Mouse (Mus musculus) retina, embryonic 14.5 days (tissue): ENCODE results near the gene Snrpf.
"Not testable (repeated sequence)": the region's sequence is repeated elsewhere in the genome, so short reads cannot be mapped to it uniquely, and the experiment has no call there.

Source experiments
- DNase-seq: peaks from one replicate; pipeline ENCODE4 v3.0.0-alpha.2; 2015; ENCODE audit warnings: low spot score

Snrpf gene

DNA sequence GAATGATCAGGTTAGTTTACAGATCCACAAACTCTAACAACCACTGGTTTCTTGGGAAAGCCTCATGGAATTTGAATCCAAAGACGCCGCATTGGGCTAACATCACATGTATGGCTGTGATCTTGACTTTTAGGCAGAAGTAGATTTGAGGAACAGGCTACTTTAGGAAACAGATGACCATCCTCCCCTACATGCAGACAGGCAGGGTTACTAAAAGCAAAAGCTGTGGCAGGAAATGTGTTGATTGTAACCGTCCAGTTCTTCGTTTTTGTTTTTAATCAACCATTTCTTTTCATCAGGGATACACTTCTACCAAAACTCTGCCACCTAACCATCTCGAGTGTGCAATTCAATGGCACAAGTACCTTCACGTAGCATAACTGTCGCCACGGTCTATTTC is 13.5 kb downstream of the Snrpf start:
- no peak for DNase-seq

DNA sequence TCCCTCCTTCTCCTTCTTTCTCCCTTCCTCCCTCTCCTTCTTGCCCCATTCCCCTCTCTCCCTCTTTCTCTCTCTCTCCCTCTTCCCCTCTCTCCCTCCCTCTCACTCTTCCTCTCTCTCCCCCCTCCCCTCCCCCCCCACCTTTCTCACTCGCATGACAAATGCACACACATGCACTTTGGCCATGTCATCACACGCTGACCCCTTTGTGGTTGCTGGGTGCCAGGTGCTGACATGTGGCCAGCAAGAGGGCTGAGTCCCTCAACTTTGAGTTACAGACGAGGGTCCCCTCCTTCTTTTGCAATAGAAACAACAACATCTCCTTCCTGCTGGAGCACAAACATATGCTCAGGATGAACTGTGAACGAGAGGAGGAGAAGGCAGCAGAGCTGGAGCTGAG is 14.5 kb downstream of the Snrpf start:
- no peak for DNase-seq

DNA sequence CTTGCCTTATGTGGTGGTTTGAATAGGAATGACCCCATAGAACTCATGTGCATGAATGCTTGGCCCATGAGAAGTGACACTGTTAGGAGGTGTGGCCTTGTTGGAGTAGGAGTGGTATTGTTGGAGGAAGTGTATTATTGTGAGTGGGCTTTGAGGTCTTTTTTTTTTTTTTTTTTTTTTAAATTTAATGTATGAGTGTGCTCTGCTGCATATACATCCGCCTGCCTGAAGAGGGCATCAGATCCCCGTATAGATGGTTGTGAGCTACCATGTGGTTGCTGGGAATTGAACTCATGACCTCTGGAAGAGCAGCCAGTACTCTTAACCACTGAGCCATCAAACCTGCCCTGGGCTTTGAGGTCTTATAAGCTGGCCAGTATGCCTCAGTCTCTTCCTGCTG is 17.3 kb downstream of the Snrpf start:
- no peak for DNase-seq

DNA sequence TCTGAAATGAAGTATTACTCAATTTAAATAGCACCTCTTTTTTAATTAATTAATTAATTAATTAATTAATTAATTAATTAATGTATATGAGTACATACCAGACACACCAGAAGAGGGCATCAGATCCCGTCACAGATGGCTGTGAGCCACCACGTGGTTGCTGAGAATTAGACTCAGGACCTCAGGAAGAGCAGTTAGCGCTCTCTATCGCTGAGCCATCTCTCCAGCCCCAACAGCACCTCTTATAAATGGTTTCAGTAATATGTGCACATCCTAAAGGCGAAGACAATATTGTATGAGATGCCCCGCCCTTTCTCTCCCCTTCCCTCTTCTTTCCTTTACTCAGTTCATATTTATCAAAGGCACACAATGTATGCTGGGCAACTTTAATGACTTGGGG is 20.8 kb downstream of the Snrpf start:
- DNase-seq = no peak

DNA sequence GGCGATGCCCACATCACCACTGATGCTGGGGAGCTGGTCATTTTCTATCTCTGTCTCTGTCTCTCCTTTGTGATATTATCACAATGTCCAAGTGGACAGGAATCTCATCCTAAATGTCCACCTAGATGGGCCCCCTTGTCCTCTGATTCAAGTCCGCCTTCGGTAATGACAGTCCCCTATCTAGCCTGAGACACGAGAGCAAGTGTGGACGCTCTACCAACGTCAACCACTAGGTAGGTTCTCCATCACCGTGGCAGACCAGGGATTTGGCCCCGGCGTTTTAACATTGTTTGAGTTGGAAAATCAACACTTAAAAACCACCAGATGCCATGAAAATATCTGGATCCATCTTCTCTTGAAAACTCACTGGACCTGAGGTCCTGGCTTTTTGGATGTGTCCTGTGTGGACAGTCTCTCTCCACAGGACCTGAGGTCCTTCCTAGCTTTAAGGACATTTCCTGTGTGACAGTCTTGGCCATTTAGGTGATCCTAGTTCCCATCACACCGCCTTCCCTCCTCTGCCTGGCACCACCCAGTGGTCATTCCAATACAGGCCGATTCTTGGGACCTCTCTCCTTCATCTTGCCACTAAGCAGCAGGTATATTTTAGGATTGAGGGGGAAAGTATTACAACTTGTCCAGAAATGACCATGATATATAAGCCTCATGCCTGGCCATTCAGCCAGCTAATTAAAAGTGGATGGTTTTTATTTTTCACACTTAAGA is 21.5 kb downstream of the Snrpf start:
- no peak for DNase-seq

DNA sequence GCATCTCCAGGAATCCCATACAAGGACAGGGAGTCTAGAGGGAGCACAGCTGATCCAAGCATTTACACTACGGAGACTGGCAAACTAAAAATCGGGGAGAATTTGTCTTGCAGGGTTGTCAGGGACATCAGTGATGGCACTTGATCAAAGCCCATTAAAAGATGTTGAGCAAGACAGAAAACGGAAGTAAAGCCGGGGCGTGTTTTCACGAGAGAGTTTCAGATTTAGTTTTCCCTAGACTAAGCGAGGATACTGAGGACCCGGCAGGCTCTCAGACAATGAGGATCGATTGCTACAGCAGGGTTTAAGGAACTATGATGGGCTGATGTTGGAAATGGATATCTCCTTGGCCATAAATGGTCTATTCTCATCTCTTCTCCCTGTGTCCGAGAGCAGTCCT is 22.4 kb downstream of the Snrpf start:
- DNase-seq = no peak

DNA sequence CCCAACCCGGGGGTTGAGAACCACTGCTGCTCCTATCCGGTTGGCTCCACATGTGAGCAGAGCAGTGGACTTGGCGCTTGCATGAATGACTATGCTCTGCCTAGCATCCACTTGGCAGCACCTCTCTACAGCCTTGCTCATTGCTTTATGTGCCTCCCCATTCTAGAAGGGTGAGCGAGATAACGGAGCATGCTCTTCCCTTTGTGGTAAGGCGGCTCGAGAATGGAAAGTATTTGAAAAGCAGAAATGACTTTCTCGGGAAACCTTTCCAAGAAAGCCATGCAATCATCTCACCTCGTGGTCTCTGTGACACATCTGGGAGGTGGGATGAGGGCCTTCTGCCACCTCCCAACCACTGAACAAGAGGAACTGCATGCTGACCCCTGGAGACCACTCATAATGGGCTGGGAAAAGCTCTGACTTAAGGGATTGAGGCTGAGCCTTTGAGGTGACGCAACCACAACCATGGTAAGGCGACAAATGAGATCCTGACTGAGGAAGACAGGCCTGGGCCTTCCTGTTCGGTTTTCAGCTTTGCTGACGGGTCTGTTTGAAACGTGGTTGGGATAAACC is 24.9 kb downstream of the Snrpf start:
- no peak for DNase-seq

DNA sequence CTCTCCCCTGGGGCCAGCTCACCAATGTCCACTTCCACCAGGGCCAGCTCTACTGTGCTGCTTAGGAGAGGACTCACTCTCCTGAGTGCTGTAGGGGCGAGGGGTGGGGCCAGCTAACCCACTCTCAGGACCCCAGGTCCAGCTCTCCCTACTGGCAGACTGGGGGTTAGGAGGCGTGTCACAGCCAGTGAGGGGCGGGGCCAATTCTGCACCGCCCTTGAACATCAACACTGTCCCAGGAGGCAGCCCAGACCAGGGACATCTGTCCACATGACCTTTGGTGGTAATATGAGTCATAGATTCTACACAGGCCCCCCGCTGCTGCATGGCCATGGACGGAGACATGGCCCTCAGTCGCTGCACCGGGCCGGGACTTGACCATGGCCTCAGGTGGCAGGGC is 29.7 kb downstream of the Snrpf start:
- DNase-seq = no peak

DNA sequence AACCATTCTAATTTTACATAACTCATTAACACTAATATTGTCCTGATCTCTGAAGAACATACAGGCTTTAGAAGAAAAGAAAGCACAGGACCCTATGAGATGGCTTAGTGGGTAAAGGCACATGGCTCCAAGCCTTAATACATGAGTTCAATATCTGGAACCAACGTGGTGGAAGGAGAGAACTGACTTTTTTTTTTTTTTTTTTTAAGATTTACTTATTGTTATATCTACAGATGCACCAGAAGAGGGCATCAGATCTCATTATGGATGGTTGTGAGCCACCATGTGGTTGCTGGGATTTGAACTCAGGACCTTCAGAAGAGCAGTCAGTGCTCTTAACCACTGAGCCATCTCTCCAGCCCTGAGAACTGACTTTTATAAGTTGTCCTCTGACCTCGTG is 31.5 kb downstream of the Snrpf start:
- DNase-seq = not testable (repeated sequence)

DNA sequence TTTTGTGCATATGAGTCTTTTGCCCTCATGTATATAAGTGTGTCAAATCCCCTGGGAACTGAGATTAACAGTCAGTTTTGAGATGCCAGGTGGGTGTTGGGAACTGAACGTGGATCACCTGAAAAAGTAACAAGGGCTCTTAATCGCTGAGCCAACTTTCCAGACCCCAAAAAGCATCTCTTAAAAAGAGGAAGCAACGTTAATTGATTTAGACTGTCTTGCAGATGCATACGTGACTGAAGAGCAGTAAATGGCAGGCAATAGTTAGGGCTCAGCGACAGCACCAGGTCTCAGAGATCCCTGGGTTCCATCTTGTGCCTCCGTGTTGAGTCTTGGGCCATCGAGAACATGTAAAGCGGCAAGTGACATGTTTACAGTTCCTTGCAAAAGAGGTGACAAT is 36.9 kb downstream of the Snrpf start:
- no peak for DNase-seq

DNA sequence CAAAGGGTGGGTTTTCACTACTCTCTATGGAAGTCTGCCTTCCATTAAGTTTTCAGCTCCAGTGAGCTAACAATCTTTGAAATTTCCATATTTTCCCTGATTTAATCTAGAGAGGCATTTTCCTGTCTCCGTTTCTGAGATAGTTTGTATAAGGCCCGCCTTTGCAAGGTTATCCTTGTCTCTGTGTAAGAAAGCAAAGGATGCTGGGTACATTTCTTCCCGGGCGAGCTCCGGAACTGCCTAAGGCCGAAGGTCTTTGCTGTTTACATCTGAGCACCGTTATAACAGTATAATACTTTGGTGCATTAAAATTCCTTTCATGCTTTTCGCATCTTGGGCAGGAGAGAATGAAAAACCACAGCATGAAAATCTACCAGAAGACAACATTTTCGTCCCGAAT is 39.7 kb downstream of the Snrpf start:
- no peak for DNase-seq

DNA sequence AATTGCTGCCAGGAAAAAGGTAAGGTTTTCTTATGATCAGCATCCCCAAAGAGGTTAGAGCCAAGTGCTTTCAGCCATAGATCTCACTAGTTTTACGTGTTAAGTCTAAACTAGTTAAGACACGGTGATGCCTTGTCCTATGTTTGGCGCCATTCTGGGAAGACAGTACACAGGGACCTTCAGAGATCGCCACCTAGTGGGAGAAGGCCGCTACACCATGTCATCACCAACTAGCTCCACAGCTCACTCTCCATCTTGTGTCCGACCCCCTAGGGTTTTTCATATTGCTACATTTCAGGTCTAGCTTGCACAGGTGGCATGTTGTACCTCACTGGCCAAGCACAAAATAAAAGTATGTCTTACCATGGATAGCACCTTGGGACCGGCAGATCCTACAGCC is 40.5 kb downstream of the Snrpf start:
- peak; percentile 91 for DNase-seq

DNA sequence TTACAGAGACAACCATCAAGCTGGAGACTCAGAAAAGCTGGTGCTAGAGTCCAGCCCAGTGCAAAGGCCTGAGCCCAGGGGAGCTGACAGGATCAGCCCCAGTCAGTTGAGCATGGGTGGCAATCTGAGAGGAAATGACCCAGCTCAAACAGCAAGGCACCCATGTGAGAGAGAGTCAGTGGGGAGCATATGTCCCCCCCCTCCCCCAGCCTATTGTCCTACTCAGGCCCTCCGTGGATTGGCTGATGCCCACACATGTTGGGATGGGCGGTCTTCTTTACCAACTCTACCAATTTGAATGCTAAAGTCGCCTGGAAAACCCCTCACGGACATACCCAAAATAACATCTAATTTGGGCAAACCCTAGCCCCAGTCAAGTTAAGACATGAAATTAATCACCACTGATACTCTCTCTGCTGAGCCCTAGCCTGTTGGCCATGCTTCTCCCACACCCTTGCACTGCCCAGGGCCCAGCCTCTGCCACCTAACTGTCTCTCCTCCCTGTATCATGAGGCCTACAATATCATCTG is 41.7 kb downstream of the Snrpf start:
- DNase-seq = no peak

DNA sequence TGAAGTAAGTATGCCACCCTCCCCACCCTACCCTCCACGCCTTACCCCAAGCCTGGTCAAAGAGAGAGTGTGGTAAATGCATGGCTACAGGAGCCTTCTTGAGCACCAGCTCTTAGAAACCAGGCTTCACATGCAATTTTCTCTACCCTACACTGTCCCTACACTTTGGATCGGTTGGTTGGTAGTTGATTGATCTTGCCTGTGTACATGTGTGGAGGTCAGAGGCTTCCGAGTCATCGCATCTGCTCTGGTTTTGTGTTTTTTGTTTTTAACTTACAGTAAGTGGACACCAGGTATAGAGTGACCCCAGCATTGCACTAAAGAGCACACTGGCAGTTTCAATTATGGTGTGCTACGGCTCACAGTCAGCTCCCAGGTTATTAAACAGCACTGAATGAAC is 45.3 kb downstream of the Snrpf start:
- DNase-seq = no peak

DNA sequence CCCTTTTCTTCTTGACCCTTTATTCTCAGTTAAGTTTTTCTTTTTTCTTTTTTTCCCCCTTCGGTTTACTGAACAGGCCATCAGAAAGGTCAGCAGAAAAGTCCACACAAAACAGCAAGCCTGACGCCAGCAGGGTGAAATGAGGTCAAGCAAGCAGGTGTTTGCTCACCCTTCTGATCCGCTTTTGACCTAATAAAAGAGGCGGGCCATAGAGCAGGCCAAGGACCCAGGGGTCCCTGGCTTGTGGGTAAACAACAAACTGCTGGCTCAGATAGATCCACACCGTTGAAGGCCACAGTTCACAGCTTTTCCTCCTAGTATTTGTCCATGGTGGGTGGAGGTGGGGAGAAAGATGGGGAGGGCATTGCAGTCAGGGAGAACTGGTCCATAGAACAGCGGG is 46.3 kb downstream of the Snrpf start:
- peak; percentile 27 for DNase-seq

DNA sequence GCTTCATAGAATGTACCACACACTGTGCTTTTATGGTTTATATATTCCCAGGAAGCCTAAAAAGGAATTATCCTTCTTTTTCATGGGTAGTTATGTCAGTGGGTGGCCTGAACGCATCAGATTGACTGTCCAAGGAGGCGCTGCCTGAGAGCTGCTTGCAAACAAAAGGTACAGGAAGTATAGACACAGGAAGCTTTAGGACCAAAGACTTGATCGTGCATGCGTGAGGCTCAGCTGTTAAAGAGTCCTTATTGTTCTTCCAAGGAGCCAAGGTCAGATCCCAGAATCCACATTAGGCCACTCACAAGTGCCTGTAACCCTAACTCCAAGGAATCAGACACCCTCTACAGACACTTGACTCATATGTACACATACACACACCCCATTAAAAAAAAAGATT is 47.1 kb downstream of the Snrpf start:
- DNase-seq = no peak

DNA sequence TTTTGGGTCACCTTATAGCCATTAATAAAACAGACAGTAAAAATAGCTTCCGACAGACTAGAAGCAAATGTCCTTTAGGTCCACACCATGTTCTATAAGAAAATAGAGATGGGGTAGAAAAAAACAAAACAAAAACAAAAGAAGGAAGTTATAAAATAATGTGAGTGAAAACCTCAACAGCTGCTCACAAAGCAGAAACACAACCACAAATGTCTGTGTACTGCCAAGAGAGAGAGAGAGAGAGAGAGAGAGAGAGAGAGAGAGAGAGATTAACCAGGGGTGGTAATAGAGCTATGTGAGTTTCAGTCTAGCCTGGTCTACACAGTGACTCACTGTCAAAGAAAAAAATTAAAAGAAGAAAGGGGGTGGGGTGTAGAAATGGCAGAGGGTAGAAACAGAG is 47.9 kb downstream of the Snrpf start:
- no peak for DNase-seq

DNA sequence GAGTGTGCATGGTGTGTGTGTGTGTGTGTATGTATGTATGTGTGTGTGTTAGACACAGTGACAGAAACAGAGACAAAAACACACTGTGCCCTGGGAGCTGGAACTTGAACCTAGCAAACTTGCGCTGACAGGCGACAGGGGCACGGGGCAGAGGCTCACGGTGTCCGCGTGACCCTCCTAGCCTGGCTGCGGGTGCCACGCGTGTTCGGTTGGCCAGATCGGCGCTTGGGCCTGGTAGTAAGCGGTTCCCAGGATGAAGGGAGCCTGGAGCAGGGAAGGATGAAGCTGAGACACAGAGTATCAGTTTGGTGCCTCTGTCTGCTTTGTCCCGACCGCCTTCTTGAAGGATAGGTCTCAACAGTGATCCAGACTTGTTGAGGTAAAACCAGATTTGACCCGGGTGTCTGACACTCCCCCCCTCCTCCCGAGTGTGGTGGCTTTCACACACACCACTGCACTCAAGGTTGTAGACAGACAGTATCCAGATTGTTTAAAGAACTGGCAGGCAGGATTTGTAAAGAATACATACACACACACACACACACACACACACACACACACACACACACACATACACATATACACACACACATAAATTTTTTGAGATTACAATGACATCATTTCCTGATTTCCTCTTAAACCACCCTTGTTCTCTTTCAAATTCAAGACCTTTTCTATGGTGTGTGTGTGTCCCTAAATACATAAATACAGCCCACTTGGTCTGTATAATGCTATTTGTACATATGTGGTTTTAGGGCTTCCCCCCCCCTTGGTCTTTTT is 48.9 kb downstream of the Snrpf start, which contains the start of gene Ccdc38:
Ccdc38 (plus strand) TSS at position 202 of the 780 bp plus-strand sequence.
- DNase-seq = no peak

DNA sequence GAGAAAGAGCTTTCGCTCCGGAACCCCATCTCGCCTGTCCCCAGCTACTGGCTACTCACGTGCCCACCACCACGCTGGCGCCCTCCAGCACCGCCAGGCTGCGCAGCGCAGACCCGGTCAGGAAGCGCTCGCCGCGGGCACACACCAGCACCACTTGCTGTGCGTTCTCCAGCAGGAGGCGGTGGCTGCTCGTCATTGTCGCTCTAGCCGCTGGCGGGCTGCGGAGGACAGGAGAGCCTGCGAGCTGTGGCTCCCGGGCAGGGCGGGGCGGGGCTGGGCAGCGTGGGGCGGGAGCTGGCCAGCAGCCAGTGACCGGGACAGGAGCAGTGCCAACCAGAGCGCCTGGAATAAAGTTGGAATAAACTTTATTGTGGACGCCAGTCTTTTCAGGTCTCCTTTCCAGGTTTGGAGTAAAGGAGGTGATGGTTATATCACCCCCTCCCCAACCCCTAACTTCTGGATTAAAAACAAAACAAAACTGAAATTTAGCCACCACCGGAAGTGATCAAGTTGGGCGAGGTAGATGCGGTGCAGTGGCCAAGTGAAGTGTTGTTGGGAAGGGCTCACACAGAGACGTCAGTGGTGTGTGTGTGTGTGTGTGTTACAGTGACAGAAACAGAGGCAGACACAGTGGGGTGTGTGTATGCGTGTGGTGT is 49.6 kb downstream of the Snrpf start, which contains the start of gene Amdhd1:
Amdhd1 (minus strand) TSS at position 259 of the 656 bp plus-strand sequence.
- peak; percentile 83 for DNase-seq

DNA sequence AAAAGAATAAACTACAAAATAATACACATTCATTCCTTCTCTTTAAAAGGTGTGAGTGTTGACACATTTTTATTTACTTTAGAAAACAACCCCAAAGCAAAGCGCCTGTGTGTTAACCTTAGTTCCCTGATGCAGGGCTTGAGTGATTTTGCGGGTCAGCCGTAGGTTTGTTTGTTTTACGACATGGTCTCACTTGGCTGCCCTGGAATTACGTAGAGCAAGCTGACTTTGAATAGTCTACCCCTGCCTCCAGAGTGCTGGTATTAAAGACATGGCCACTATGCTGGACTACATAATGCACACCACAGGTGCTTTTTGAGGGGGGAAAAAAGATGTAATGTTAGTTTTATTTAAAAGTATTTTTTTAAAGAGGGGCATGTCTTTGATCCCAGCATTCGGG is 50.7 kb downstream of the Snrpf start:
- DNase-seq = no peak

DNA sequence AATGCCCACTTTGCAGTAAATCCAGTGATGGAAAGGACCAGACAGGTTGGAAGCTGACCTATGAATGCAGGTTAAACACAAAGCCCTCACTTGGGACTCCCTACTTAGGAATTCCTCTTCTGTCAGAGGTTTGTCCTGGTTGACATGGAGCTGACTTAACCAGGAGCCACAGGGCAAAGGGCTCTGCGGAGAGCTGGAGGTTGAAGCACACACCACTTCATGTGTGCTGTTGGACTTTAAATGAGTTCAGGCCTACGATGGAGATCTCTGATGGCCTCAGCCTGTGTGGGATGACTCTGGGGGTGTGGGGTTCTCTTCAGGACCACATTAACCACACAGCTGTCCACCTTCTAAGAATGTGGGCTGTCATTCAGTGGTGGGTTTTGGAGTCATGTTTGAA is 51.2 kb downstream of the Snrpf start:
- no peak for DNase-seq
